Mouse (Mus musculus): ENCODE data around the gene Socs5. TPM values are rescaled to one million over a fixed set of nuclear protein-coding genes. Genes with fewer than 3 reads are reported as not detected.
A peak's percentile ranks its signal among the peaks of the same experiment; 100 is the strongest.

Socs5 gene
- polyA plus RNA-seq, 1 experiment from 2014 or later: 7.9 TPM

GRCm38 (mm10) chr17:87115615-87116014 lies 8.1 kb downstream of the Socs5 start:
- no peak overlapping the region for H3K4me3 ChIP-seq (ENCODE audit: low read depth, low read length)
- H3K27ac ChIP-seq (ENCODE audit: low read depth, low read length): no peak overlapping the region
- H3K36me3 ChIP-seq (ENCODE audit: control insufficient read depth, insufficient read depth, low read length): no peaks in the 10 kb centered on the region
- H3K27me3 ChIP-seq (replicated peaks; ENCODE audit: control insufficient read depth, insufficient read depth, low read length): no peaks in the 10 kb centered on the region
- ATAC-seq (replicated peaks; ENCODE audit: low FRiP score): no peak
- H3K4me2 ChIP-seq: no peak overlapping the region
- peaks cover 10% of the 10 kb centered on the region for H3K4me1 ChIP-seq (replicated peaks; ENCODE audit: control insufficient read depth, insufficient read depth, low read length)
- no peak for DNase-seq (ENCODE audit: low spot score)
- H3K9me3 ChIP-seq (ENCODE audit: control insufficient read depth, low read length): no peaks in the 10 kb centered on the region
- H3K9ac ChIP-seq (ENCODE audit: low read depth, low read length): no peak overlapping the region
- 74% methylated on average over 6 of the region's 6 CpGs for WGBS

DNA sequence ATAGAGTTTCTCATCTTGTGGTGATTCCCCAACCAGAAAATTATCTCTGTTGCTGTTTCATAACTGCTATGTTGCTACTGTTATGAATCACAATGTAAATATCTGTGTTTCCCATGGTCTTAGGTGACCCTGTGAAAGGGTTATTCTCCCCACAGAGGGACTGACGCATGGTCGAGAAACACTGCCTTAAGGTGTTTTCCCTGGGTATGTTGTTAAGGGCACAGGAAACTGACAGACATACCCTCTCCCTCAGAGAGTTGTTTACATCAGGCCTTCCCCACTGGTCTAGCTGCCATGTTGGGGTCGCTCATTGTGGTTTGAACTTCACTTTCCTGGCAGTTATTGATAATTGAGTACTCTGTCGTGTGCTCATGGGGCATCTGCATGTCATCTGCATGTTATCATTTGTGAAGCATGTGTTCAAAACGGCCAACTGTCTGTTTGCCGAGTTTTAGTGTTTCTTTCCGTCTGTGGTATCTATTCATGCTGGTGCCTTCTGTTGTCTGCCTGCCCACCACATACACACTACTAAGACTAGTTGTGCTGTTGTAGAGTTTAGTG lies 11.6 kb downstream of the Socs5 start:
- DNase-seq (ENCODE audit: low spot score) (no peak), ATAC-seq (replicated peaks; ENCODE audit: low FRiP score) (peak; percentile 51)
- no peaks in the 10 kb centered on the region for H3K9me3 ChIP-seq (ENCODE audit: control insufficient read depth, low read length)
- 61% methylated on average over 7 of the region's 7 CpGs for WGBS
- H3K27ac ChIP-seq (ENCODE audit: low read depth, low read length): peak overlapping the region; percentile 26
- H3K4me1 ChIP-seq (replicated peaks; ENCODE audit: control insufficient read depth, insufficient read depth, low read length): peaks cover 6% of the 10 kb centered on the region; the same call in 1 of the 2 replicates
- no peak overlapping the region for H3K4me3 ChIP-seq (ENCODE audit: low read depth, low read length)
- H3K27me3 ChIP-seq (replicated peaks; ENCODE audit: control insufficient read depth, insufficient read depth, low read length): no peaks in the 10 kb centered on the region
- H3K36me3 ChIP-seq (ENCODE audit: control insufficient read depth, insufficient read depth, low read length): no peaks in the 10 kb centered on the region
- H3K4me2 ChIP-seq: no peak overlapping the region
- H3K9ac ChIP-seq (ENCODE audit: low read depth, low read length): no peak overlapping the region

- ATAC-seq (replicated peaks; ENCODE audit: low FRiP score) (peak; percentile 41; the same call in 1 of the 2 replicates), DNase-seq (ENCODE audit: low spot score) (no peak)
- 71% methylated on average over 24 of the region's 24 CpGs for WGBS
- Histone ChIP-seq H3K4me2 (peak overlapping the region; percentile 52), H3K27ac (ENCODE audit: low read depth, low read length) (no peak overlapping the region), H3K9ac (ENCODE audit: low read depth, low read length) (no peak overlapping the region), H3K9me3 (ENCODE audit: control insufficient read depth, low read length) (no peaks in the 10 kb centered on the region), H3K36me3 (ENCODE audit: control insufficient read depth, insufficient read depth, low read length) (peaks cover 4% of the 10 kb centered on the region; the same call in 1 of the 2 replicates), H3K27me3 (replicated peaks; ENCODE audit: control insufficient read depth, insufficient read depth, low read length) (no peaks in the 10 kb centered on the region), H3K4me1 (replicated peaks; ENCODE audit: control insufficient read depth, insufficient read depth, low read length) (no peaks in the 10 kb centered on the region), H3K4me3 (ENCODE audit: low read depth, low read length) (no peak overlapping the region)
These were observed 17.9 kb downstream of the Socs5 start for GRCm38 (mm10) chr17:87125344-87125743.

DNA sequence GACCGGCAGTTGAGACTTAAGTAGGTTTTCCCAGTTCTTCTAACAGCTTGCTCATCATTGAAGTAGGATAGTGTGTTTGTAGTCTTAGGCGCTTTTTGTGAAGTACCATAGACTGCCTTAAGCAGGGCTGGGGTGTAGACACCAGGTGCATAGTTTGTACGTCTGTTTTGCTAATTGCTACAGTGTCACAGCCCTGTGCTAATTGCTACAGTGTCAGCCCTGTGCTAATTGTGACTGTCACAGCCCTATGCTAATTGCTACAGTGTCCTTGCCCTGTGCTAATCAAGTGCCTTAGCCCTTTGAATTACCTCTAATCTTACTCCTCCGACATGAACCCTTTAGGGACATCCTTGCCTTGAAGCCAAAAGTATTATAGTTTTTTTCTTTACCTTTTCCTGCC lies 24.8 kb downstream of the Socs5 start:
- ATAC-seq (replicated peaks; ENCODE audit: low FRiP score): no peak
- Histone ChIP-seq H3K4me3 (ENCODE audit: low read depth, low read length) (no peak overlapping the region), H3K4me1 (replicated peaks; ENCODE audit: control insufficient read depth, insufficient read depth, low read length) (no peaks in the 10 kb centered on the region), H3K9me3 (ENCODE audit: control insufficient read depth, low read length) (no peaks in the 10 kb centered on the region), H3K27ac (ENCODE audit: low read depth, low read length) (no peak overlapping the region), H3K4me2 (no peak overlapping the region), H3K27me3 (replicated peaks; ENCODE audit: control insufficient read depth, insufficient read depth, low read length) (no peaks in the 10 kb centered on the region), H3K36me3 (ENCODE audit: control insufficient read depth, insufficient read depth, low read length) (no peaks in the 10 kb centered on the region; the same call in 1 of the 2 replicates), H3K9ac (ENCODE audit: low read depth, low read length) (no peak overlapping the region)
- WGBS: 79% methylated on average over 4 of the region's 4 CpGs
- DNase-seq (ENCODE audit: low spot score): no peak

GRCm38 (mm10) chr17:87133823-87134222 lies 26.3 kb downstream of the Socs5 start:
- Histone ChIP-seq H3K4me3 (ENCODE audit: low read depth, low read length) (no peak overlapping the region), H3K9me3 (ENCODE audit: control insufficient read depth, low read length) (no peaks in the 10 kb centered on the region), H3K27ac (ENCODE audit: low read depth, low read length) (no peak overlapping the region), H3K4me2 (no peak overlapping the region), H3K36me3 (ENCODE audit: control insufficient read depth, insufficient read depth, low read length) (no peaks in the 10 kb centered on the region; the same call in 1 of the 2 replicates), H3K4me1 (replicated peaks; ENCODE audit: control insufficient read depth, insufficient read depth, low read length) (no peaks in the 10 kb centered on the region), H3K27me3 (replicated peaks; ENCODE audit: control insufficient read depth, insufficient read depth, low read length) (no peaks in the 10 kb centered on the region), H3K9ac (ENCODE audit: low read depth, low read length) (no peak overlapping the region)
- 82% methylated on average over 23 of the region's 23 CpGs for WGBS
- DNase-seq (ENCODE audit: low spot score) (no peak), ATAC-seq (replicated peaks; ENCODE audit: low FRiP score) (no peak)

- 93% methylated on average over 24 of the region's 24 CpGs for WGBS
- DNase-seq (ENCODE audit: low spot score): no peak
- Histone ChIP-seq H3K36me3 (ENCODE audit: control insufficient read depth, insufficient read depth, low read length) (no peaks in the 10 kb centered on the region; the same call in 1 of the 2 replicates), H3K9me3 (ENCODE audit: control insufficient read depth, low read length) (no peaks in the 10 kb centered on the region), H3K9ac (ENCODE audit: low read depth, low read length) (no peak overlapping the region), H3K27ac (ENCODE audit: low read depth, low read length) (no peak overlapping the region), H3K27me3 (replicated peaks; ENCODE audit: control insufficient read depth, insufficient read depth, low read length) (no peaks in the 10 kb centered on the region), H3K4me1 (replicated peaks; ENCODE audit: control insufficient read depth, insufficient read depth, low read length) (no peaks in the 10 kb centered on the region), H3K4me2 (no peak overlapping the region), H3K4me3 (ENCODE audit: low read depth, low read length) (no peak overlapping the region)
- no peak for ATAC-seq (replicated peaks; ENCODE audit: low FRiP score)
These were observed 27.2 kb downstream of the Socs5 start for GRCm38 (mm10) chr17:87134631-87135030.

GRCm38 (mm10) chr17:87135741-87136140 lies 28.3 kb downstream of the Socs5 start:
- no peaks in the 10 kb centered on the region for H3K27me3 ChIP-seq (replicated peaks; ENCODE audit: control insufficient read depth, insufficient read depth, low read length)
- DNase-seq (ENCODE audit: low spot score) (no peak), ATAC-seq (replicated peaks; ENCODE audit: low FRiP score) (no peak)
- H3K4me3 ChIP-seq (ENCODE audit: low read depth, low read length): no peak overlapping the region
- no peaks in the 10 kb centered on the region for H3K4me1 ChIP-seq (replicated peaks; ENCODE audit: control insufficient read depth, insufficient read depth, low read length)
- 83% methylated on average over 6 of the region's 6 CpGs for WGBS
- H3K4me2 ChIP-seq: no peak overlapping the region
- H3K9ac ChIP-seq (ENCODE audit: low read depth, low read length): no peak overlapping the region
- H3K27ac ChIP-seq (ENCODE audit: low read depth, low read length): no peak overlapping the region
- no peaks in the 10 kb centered on the region; the same call in 1 of the 2 replicates for H3K36me3 ChIP-seq (ENCODE audit: control insufficient read depth, insufficient read depth, low read length)
- H3K9me3 ChIP-seq (ENCODE audit: control insufficient read depth, low read length): no peaks in the 10 kb centered on the region

- WGBS: 80% methylated on average over 9 of the region's 9 CpGs
- no peak for ATAC-seq (replicated peaks; ENCODE audit: low FRiP score)
These were observed 33.9 kb downstream of the Socs5 start for GRCm38 (mm10) chr17:87141188-87141935.

More at GRCm38 (mm10) chr17:87141188-87141935, 33.9 kb downstream of the Socs5 start:
- DNase-seq (ENCODE audit: low spot score): no peak
- Histone ChIP-seq H3K4me3 (ENCODE audit: low read depth, low read length) (no peak overlapping the region), H3K4me2 (no peak overlapping the region), H3K4me1 (replicated peaks; ENCODE audit: control insufficient read depth, insufficient read depth, low read length) (peaks cover 3% of the 10 kb centered on the region; the same call in 1 of the 2 replicates), H3K9ac (ENCODE audit: low read depth, low read length) (no peak overlapping the region), H3K9me3 (ENCODE audit: control insufficient read depth, low read length) (no peaks in the 10 kb centered on the region), H3K27me3 (replicated peaks; ENCODE audit: control insufficient read depth, insufficient read depth, low read length) (no peaks in the 10 kb centered on the region), H3K36me3 (ENCODE audit: control insufficient read depth, insufficient read depth, low read length) (no peaks in the 10 kb centered on the region), H3K27ac (ENCODE audit: low read depth, low read length) (no peak overlapping the region)

Data from liver, embryonic 11.5 days (tissue).